Mouse (Mus musculus) kidney, adult 2 months (tissue): ENCODE results near the gene Ggact.

Experiments
- CTCF ChIP-seq: fragments of 200-500 bp; conservative IDR thresholded peaks from 2 replicates; pipeline ENCODE4 v1.5.1; 2011; ENCODE audit warnings: low read depth, mild to moderate bottlenecking, control low read depth, low read length, moderate library complexity, mixed read lengths; ENCODE audit not compliant: insufficient read depth, insufficient read length
- POLR2A ChIP-seq: fragments of 200-500 bp; IDR thresholded peaks from one replicate; pipeline ENCODE4 v1.6.1; 2011; ENCODE audit warnings: low read depth, low read length, control low read depth

DNA sequence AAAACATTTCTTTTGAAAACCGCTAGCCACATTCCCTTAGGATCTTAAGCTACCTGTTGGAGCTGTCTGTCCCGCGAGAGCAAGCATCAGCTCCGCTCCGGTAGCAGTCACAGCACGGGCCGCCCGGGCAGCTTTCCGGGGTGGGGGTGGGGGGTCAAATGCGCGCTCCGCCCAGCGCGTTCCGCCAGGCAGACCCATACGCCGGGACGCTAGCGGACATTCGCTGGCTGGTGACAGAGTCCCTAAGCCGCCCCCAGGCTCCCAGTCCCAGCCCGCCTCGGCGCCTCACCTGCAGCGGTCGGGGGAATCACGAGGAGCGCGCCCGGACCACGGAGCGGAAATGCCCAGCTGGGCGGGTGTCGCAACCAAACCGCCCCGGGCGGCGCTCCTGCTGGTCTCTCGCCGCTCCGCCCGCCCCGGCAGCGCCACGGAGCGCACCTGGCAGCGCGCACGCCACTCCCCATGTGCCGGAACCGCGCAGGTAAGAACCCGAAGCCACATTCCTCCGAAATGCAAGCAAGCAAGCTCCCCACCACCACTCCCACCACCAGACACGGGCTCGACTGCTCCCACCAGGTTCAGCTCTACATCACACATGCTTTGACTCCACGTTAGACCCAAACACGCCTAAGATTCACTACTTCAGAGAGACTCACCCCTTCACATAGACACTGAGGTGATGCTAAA is 602 bp downstream of the Ggact start:
- TF ChIP-seq CTCF = no peak
- TF ChIP-seq POLR2A = no peak
